Mouse (Mus musculus): ENCODE results near the gene Mfrp. TPM values are rescaled to one million over a fixed set of nuclear protein-coding genes. Genes with fewer than 3 reads are reported as not detected.

The Mfrp gene
- total and polyA plus RNA-seq, 2 experiments = not detected

DNA sequence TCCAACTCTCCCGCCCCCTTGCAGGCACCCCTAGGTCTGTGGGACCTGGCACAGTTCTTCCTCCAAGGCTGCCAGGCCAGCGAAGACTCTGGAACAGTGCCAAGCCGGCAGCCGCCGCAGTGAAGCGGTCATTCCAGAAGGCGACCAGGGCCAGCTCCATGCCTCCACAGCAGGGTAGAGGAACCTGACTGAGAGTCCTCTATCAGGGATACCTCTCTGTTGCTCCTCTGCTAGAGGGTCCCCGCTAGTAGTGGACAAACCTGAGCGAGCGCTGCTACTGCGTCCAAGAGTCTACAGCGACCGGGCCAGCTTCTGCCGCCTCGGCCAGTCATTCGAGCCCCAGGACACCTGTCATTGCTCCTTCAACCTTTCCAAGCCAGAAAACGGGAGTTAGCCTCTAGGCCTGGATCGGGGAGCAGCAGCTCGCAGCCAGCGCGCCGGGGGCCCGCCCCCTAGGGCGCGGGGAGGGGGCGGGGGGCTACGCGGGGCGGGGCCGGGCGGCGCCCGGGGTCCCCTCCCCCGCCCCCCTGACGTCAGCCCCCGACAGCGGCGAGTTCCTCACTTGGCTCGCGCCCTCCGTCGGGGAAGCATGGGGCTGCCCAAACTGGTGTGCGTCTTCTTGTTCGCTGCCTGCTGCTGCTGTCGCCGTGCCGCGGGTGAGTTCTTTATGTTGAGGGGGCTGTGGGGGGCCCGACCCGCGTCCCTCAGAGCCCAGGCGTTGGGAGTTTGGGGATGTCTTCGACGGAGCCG is 32.7 kb downstream of the Mfrp start, which contains the start of gene Mcam:
Mcam (plus strand) TSS at position 369 of the 750 bp plus-strand sequence.
- Histone ChIP-seq H3K4me1 (ENCODE audit: control insufficient read depth, insufficient read depth, low read length) (peaks cover 4% of the 10 kb centered on the region; the same call in 1 of the 2 replicates), H3K9ac (ENCODE audit: low read depth, low read length) (peak within 1 kb of the TSS; percentile 80), H3K79me2 (ENCODE audit: control insufficient read depth, insufficient read depth, low read length) (no peaks in the 10 kb centered on the region; the same call in 1 of the 2 replicates), H3K27ac (replicated peaks; ENCODE audit: insufficient read depth, low read depth, low read length) (peak within 1 kb of the TSS; percentile 71), H3K27me3 (ENCODE audit: control insufficient read depth, insufficient read depth, low read length) (peaks cover 10% of the 10 kb centered on the region; the same call in 1 of the 2 replicates), H3K4me3 (ENCODE audit: insufficient read depth, low read depth, low read length) (peak within 1 kb of the TSS; percentile 70), H3K36me3 (ENCODE audit: control insufficient read depth, insufficient read depth, low read length) (no peaks in the 10 kb centered on the region)
- no peak for DNase-seq (ENCODE audit: extremely low read depth, low read depth, low spot score)
- WGBS = 2% methylated on average over 55 of the region's 55 CpGs
- TF ChIP-seq POLR2A (IDR thresholded peaks at IDR 0.05; ENCODE audit: extremely low read depth, insufficient read depth, low read length) (0 out of 2 replicates have a peak, but pooled peaks have one; percentile 20), CTCF (IDR thresholded peaks at IDR 0.05; ENCODE audit: low read depth, low read length) (no peak)

DNA sequence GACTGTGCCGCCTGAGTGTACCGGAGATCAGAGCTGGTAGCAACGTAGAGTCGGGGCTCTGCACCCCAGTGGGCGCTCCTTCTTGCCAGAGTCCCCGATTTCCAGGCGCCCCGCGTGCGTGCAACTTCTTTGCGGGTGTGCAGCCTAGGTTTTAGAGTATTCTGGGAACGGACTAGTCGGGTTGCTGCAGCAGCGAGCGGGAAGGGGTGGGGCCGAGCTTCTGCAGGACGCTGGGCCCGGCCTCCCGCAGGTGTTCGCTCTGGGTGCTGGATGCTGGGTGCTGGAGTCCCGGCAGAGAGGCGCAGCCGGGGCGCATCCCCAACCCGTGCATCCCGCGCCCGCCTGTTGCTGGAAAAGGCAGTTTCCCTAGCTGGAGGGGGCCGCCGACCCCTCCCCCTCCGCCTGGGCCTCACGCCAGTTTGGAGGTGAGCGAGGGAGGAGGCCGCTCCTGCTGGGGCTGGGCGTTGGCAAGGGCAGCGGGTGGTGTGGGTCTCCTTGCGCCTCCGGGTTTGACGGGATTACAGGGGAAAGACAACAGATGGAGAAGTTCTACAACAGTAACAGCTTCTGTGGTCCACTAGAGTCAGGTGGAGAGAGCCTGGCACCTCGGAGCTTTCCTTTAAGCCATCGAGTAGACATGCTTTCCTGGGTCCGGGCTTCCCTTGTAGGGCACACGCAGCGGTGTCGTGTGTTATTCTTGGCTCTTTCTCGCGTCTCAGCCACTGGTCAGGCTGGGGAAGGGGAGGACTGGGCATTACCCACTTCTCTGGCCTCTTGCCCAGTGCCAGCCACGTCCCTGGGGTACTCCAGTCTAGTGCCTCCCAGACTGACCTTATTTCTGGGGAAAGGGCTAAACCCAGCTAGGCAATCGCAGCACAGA is 33.6 kb downstream of the Mfrp start:
- peak overlapping the region; percentile 70 for H3K4me3 ChIP-seq (ENCODE audit: insufficient read depth, low read depth, low read length)
- TF ChIP-seq POLR2A (IDR thresholded peaks at IDR 0.05; ENCODE audit: extremely low read depth, insufficient read depth, low read length) = no peak
- no peak for TF ChIP-seq CTCF (IDR thresholded peaks at IDR 0.05; ENCODE audit: low read depth, low read length)
- WGBS = 4% methylated on average over 49 of the region's 49 CpGs
- no peaks in the 10 kb centered on the region for H3K36me3 ChIP-seq (ENCODE audit: control insufficient read depth, insufficient read depth, low read length)
- H3K9ac ChIP-seq (ENCODE audit: low read depth, low read length) = peak overlapping the region; percentile 80
- no peak overlapping the region for H3K27ac ChIP-seq (replicated peaks; ENCODE audit: insufficient read depth, low read depth, low read length)
- no peak for DNase-seq (ENCODE audit: extremely low read depth, low read depth, low spot score)
- peaks cover 4% of the 10 kb centered on the region; the same call in 1 of the 2 replicates for H3K4me1 ChIP-seq (ENCODE audit: control insufficient read depth, insufficient read depth, low read length)
- no peaks in the 10 kb centered on the region; the same call in 1 of the 2 replicates for H3K79me2 ChIP-seq (ENCODE audit: control insufficient read depth, insufficient read depth, low read length)
- peaks cover 9% of the 10 kb centered on the region; the same call in 1 of the 2 replicates for H3K27me3 ChIP-seq (ENCODE audit: control insufficient read depth, insufficient read depth, low read length)

DNA sequence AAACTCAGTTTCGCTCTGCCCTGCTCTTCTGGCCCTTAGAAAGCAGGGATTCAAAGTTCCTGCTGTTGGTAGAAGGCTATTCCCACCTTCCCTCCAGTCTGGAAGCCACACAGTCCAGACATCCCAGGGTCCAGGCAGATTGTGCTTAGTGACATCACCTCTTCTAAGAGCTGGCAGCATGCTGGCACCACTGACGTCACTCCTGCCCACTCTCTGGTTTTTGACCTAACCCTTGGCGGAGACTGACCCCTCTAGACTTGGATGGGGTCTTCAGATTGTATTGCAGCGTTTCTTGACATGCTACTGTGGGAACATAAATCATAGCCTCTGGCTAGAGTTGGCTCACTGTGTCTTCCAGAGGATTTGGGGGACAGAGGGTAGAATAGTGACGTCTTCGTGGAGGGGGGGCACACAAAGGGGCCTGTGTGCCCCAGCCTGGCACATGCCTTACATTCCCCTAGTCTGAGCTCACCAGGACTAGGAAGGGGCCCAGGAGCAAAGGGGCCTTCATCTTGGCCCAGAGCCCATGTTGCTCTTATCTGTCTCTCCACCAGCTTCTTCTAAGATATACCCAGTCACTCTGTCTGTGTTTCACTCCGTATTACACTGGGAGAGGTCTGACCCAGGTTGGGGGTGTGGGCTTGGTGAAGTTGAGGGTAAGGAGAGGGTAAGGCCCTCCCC is 34.3 kb downstream of the Mfrp start:
- 0 out of 2 replicates have a peak, but pooled peaks cover 6% of the 10 kb centered on the region for H3K27me3 ChIP-seq (ENCODE audit: control insufficient read depth, insufficient read depth, low read length)
- H3K9ac ChIP-seq (ENCODE audit: low read depth, low read length) = no peak overlapping the region
- peaks cover 4% of the 10 kb centered on the region; the same call in 1 of the 2 replicates for H3K4me1 ChIP-seq (ENCODE audit: control insufficient read depth, insufficient read depth, low read length)
- H3K36me3 ChIP-seq (ENCODE audit: control insufficient read depth, insufficient read depth, low read length) = no peaks in the 10 kb centered on the region
- no peak for DNase-seq (ENCODE audit: extremely low read depth, low read depth, low spot score)
- TF ChIP-seq POLR2A (IDR thresholded peaks at IDR 0.05; ENCODE audit: extremely low read depth, insufficient read depth, low read length) = no peak
- TF ChIP-seq CTCF (IDR thresholded peaks at IDR 0.05; ENCODE audit: low read depth, low read length) = no peak
- no peak overlapping the region for H3K4me3 ChIP-seq (ENCODE audit: insufficient read depth, low read depth, low read length)
- H3K79me2 ChIP-seq (ENCODE audit: control insufficient read depth, insufficient read depth, low read length) = no peaks in the 10 kb centered on the region; the same call in 1 of the 2 replicates
- no peak overlapping the region for H3K27ac ChIP-seq (replicated peaks; ENCODE audit: insufficient read depth, low read depth, low read length)
- 68% methylated on average over 7 of the region's 7 CpGs for WGBS

DNA sequence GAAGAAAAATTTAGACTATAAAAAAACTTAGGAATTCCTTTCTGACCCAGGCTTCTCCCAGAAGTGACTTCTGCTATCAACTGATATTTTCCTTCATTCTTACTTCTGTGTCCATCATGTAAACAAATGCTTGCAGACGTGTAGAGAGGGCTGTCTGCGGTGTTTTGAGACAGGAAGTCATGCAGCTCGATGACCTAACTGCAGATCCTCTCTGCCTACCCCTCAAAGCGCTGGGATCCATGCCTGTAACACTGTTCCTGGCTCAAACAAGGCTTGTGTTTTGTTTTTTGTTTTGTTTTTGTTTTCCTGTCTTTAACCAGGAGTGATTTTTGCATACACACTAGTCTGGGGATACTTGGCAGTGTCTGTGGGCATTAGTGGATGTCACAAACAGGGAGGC is 36.3 kb downstream of the Mfrp start:
- Histone ChIP-seq H3K4me1 (ENCODE audit: control insufficient read depth, insufficient read depth, low read length) (peaks cover 4% of the 10 kb centered on the region; the same call in 1 of the 2 replicates), H3K9ac (ENCODE audit: low read depth, low read length) (no peak overlapping the region), H3K4me3 (ENCODE audit: insufficient read depth, low read depth, low read length) (no peak overlapping the region), H3K27me3 (ENCODE audit: control insufficient read depth, insufficient read depth, low read length) (0 out of 2 replicates have a peak, but pooled peaks cover 6% of the 10 kb centered on the region), H3K27ac (replicated peaks; ENCODE audit: insufficient read depth, low read depth, low read length) (no peak overlapping the region), H3K36me3 (ENCODE audit: control insufficient read depth, insufficient read depth, low read length) (no peaks in the 10 kb centered on the region), H3K79me2 (ENCODE audit: control insufficient read depth, insufficient read depth, low read length) (no peaks in the 10 kb centered on the region; the same call in 1 of the 2 replicates)
- no peak for DNase-seq (ENCODE audit: extremely low read depth, low read depth, low spot score)
- 67% methylated on average over 4 of the region's 4 CpGs for WGBS
- no peak for TF ChIP-seq POLR2A (IDR thresholded peaks at IDR 0.05; ENCODE audit: extremely low read depth, insufficient read depth, low read length)
- no peak for TF ChIP-seq CTCF (IDR thresholded peaks at IDR 0.05; ENCODE audit: low read depth, low read length)

DNA sequence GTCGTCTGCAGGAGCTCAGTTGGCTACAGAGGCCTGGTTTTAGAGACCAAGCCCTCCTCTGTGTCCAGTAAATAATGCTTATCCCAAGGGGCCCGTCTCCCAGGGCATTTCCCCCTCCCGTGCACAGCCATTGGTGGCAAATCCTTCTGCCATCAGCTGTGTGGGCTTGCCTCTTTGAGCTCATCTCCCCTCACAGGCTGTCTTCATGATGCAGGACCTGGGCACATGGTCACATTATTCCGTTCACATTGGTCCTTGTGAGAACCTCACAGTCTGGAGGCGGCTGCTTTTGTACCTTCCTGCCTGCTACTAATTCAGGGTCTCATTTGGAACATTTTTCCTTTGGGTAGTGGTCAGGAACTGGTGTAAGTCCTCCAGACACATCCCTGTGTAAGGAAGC is 40.4 kb downstream of the Mfrp start:
- WGBS = 76% methylated on average over 5 of the region's 5 CpGs
- H3K27ac ChIP-seq (replicated peaks; ENCODE audit: insufficient read depth, low read depth, low read length) = no peak overlapping the region

More for the DNA sequence above, 40.4 kb downstream of the Mfrp start:
- H3K36me3 ChIP-seq (ENCODE audit: control insufficient read depth, insufficient read depth, low read length) = peaks cover 6% of the 10 kb centered on the region; the same call in 1 of the 2 replicates
- DNase-seq (ENCODE audit: extremely low read depth, low read depth, low spot score) = no peak
- no peak overlapping the region for H3K9ac ChIP-seq (ENCODE audit: low read depth, low read length)
- no peaks in the 10 kb centered on the region for H3K4me1 ChIP-seq (ENCODE audit: control insufficient read depth, insufficient read depth, low read length)
- H3K79me2 ChIP-seq (ENCODE audit: control insufficient read depth, insufficient read depth, low read length) = no peaks in the 10 kb centered on the region
- no peaks in the 10 kb centered on the region for H3K27me3 ChIP-seq (ENCODE audit: control insufficient read depth, insufficient read depth, low read length)
- no peak overlapping the region for H3K4me3 ChIP-seq (ENCODE audit: insufficient read depth, low read depth, low read length)
- TF ChIP-seq POLR2A (IDR thresholded peaks at IDR 0.05; ENCODE audit: extremely low read depth, insufficient read depth, low read length) = no peak
- TF ChIP-seq CTCF (IDR thresholded peaks at IDR 0.05; ENCODE audit: low read depth, low read length) = no peak

Data from liver, adult 2 months (tissue).